Mouse (Mus musculus): ENCODE results near the gene Ssr1. TPM values are rescaled to one million over a fixed set of nuclear protein-coding genes. Genes with fewer than 3 reads are reported as not detected.

Gene Ssr1
- polyA plus RNA-seq (2012; rRNA removed; ENCODE audit: low replicate concordance) = 8.9 and 12.7 TPM in 2 replicates

GRCm38 (mm10) chr13:37993704-37994404, at the start of gene Ssr1:
Gene Ssr1, minus strand, starts transcription at chr13:37994217.

DNA sequence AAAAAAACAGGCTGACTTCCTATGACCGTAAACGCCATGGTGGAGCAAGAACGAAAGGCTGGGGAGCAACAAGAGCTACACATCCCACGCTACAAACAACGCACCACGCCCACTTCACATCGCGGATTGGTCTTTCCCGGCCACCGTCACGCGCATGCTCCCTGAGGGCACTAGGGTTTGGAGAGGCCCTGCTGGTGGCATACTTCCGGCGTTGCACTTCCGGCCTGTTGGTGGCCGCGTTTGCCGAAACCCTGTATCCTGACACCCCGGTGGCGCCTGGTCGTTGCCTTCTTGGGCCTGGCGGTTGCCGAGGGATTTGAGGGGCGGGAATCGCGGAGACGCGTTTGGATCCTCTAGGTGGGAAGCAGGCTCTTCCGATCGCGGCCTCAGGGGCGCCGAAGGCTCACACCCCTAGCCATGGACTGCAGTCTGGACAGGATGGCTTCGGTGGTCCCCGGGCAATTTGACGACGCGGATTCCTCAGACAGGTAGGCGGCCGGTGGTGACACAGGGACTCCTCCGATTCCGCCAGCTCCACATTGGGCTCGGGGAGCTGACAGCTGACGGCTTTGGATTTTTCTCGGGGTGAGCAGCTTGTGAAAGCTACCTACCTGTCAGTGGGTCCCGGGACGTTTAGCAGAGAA, 43.1 kb upstream of the Ssr1 start, which contains the start of gene Cage1:
TSS of gene Cage1 (minus strand) at position 26 of the 644 bp plus-strand sequence.

DNA sequence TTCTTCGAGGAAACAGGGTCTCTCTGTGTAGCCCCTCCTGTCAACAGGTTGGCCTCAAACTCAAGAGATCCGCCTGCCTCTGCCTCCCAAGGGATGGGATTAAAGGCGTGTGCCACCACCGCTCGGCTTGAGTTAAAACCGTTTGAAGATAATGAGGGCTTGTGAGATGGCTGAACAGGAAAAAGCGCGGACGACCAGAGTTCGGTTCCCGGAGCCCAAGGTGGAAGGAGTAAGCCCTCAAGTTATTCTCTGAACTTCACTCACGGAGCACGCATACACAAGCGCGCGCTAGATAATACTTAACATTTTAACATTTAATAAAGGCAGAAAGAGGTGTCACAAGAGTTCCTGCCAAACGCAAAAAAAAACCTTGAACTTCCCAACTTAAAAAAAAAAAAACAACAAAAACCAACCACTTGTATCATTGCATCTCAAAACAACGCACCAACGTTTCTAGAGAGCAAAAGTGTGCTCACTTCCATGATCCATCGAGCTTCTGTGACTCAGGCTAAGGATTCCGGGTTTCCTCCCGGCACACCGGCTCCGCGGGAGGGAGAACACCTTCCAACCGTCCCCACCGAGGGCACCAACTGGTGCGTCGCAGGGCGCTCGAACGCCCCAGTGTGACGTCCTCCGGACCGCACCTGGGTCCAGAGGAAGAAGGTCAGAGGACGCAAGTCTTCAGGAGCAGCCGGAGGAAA, 42.5 kb upstream of the Ssr1 start, which contains the start of gene Riok1:
TSS of gene Riok1 (plus strand) at position 653 of the 701 bp plus-strand sequence.

Other genes starting within 250 kb of the Ssr1 start
- 18.9 and 21.4 TPM in 2 replicates for gene Rreb1, start 215.8 kb downstream of the Ssr1 start, polyA plus RNA-seq (2012; rRNA removed; ENCODE audit: low replicate concordance)
- 10.5 and 26.2 TPM in 2 replicates for gene Riok1, start 42.8 kb upstream of the Ssr1 start, polyA plus RNA-seq (2012; rRNA removed; ENCODE audit: low replicate concordance)
- gene Cage1, start 42.9 kb upstream of the Ssr1 start, polyA plus RNA-seq (2012; rRNA removed; ENCODE audit: low replicate concordance) = 0.12 and 0.29 TPM in 2 replicates
- 0.27 and 5.3 TPM in 2 replicates for gene Dsp, start 157.1 kb upstream of the Ssr1 start, polyA plus RNA-seq (2012; rRNA removed; ENCODE audit: low replicate concordance)
- 22.0 and 47.2 TPM in 2 replicates for gene Snrnp48, start 210.7 kb upstream of the Ssr1 start, polyA plus RNA-seq (2012; rRNA removed; ENCODE audit: low replicate concordance)